Mouse (Mus musculus) urinary bladder, postnatal 14 days (tissue): ENCODE data around the gene C030005K15Rik.
"Not testable (repeated sequence)": the region's sequence is repeated elsewhere in the genome, so short reads cannot be mapped to it uniquely, and the experiment has no call there.

Source experiments
- DNase-seq: peaks from one replicate; pipeline ENCODE4 v3.0.0; 2021; ENCODE audit warnings: low spot score

C030005K15Rik gene

GRCm38 (mm10) chr10:97726655-97727054 lies at the start of gene C030005K15Rik:
Gene C030005K15Rik (minus strand): TSS chr10:97726755.
- DNase-seq = not testable (repeated sequence)

GRCm38 (mm10) chr10:97768171-97768749 lies 41.7 kb upstream of the C030005K15Rik start:
- DNase-seq = no peak

GRCm38 (mm10) chr10:97753821-97754220 lies 27.3 kb upstream of the C030005K15Rik start:
- no peak for DNase-seq

GRCm38 (mm10) chr10:97747231-97747630 lies 20.7 kb upstream of the C030005K15Rik start:
- DNase-seq = no peak

GRCm38 (mm10) chr10:97725929-97726328 lies 626 bp downstream of the C030005K15Rik start:
- no peak for DNase-seq

- DNase-seq = no peak
Measured at GRCm38 (mm10) chr10:97722709-97723108, 3.8 kb downstream of the C030005K15Rik start.

GRCm38 (mm10) chr10:97720625-97721024 lies 5.9 kb downstream of the C030005K15Rik start:
- no peak for DNase-seq

GRCm38 (mm10) chr10:97718021-97718420 lies 8.5 kb downstream of the C030005K15Rik start:
- no peak for DNase-seq

- no peak for DNase-seq
Measured at GRCm38 (mm10) chr10:97717233-97717632, 9.3 kb downstream of the C030005K15Rik start.

GRCm38 (mm10) chr10:97715289-97715906 lies 11.2 kb downstream of the C030005K15Rik start:
- DNase-seq = no peak

GRCm38 (mm10) chr10:97714584-97714983 lies 12.0 kb downstream of the C030005K15Rik start:
- no peak for DNase-seq

- peak; percentile 25 for DNase-seq
Measured at GRCm38 (mm10) chr10:97712687-97713086, 13.9 kb downstream of the C030005K15Rik start.

- DNase-seq = peak; percentile 50
Measured at GRCm38 (mm10) chr10:97704562-97704961, 22.0 kb downstream of the C030005K15Rik start.

GRCm38 (mm10) chr10:97702321-97702720 lies 24.2 kb downstream of the C030005K15Rik start:
- no peak for DNase-seq

- no peak for DNase-seq
Measured at GRCm38 (mm10) chr10:97693398-97694135, 33.0 kb downstream of the C030005K15Rik start.

- no peak for DNase-seq
Measured at GRCm38 (mm10) chr10:97692913-97693312, 33.6 kb downstream of the C030005K15Rik start, which contains the start of gene Ccer1. Gene Ccer1 (plus strand): TSS chr10:97693059.

GRCm38 (mm10) chr10:97689425-97689824 lies 37.1 kb downstream of the C030005K15Rik start:
- no peak for DNase-seq

GRCm38 (mm10) chr10:97687198-97687597 lies 39.4 kb downstream of the C030005K15Rik start:
- DNase-seq = no peak

GRCm38 (mm10) chr10:97682981-97683380 lies 43.6 kb downstream of the C030005K15Rik start:
- no peak for DNase-seq
